Mouse (Mus musculus) megakaryocyte, adult 5-6 weeks (primary cell): ENCODE data around the gene Ufd1. TPM values are rescaled to one million over a fixed set of nuclear protein-coding genes. Genes with fewer than 3 reads are reported as not detected.

Experiments used
- ATAC-seq: 2 replicates; pipeline ENCODE4 v1.8.0; 2016; ENCODE audit warnings: mild to moderate bottlenecking, inconsistent platforms; ENCODE audit not compliant: poor library complexity, severe bottlenecking
- total RNA-seq, 2 experiments: library from RNA; stranded (forward) in 1 of 2; stranded (reverse) in 1 of 2; fragments of 153-499, 151-499 nt in 1 of 2; fragments of 221-1000, 200-1000 nt in 1 of 2; gene quantifications; 2 replicates each; pipeline versions ENCODE4 v1.2.3 to v1.2.4; 2015 to 2017

Gene Ufd1
- total RNA-seq, 2 experiments from 2014 or later: 47.7 to 57.6 TPM

GRCm38 (mm10) chr16:18878091-18878720 lies 66.6 kb downstream of the Ufd1 start:
- peak; percentile 1; the same call in 1 of the 2 replicates for ATAC-seq

GRCm38 (mm10) chr16:18884044-18884443 lies 72.5 kb downstream of the Ufd1 start:
- no peak for ATAC-seq

Other genes with a start within 250 kb of the Ufd1 start
- not detected in 2 replicates for gene Tbx1, start 221.1 kb upstream of the Ufd1 start, total RNA-seq (2015)
- gene Tbx1, start 221.1 kb upstream of the Ufd1 start, total RNA-seq (2017): not detected in 2 replicates
- gene Gp1bb, start 189.4 kb upstream of the Ufd1 start, total RNA-seq (2015): 0.38 and 0.55 TPM in 2 replicates
- 0.70 TPM in 1 of 2 replicates, not detected in the other for gene Gp1bb, start 189.4 kb upstream of the Ufd1 start, total RNA-seq (2017)
- 1.7 and 2.9 TPM in 2 replicates for gene Gm49601, start 185.4 kb upstream of the Ufd1 start, total RNA-seq (2015)
- gene Gm49601, start 185.4 kb upstream of the Ufd1 start, total RNA-seq (2017): 0.61 and 3.2 TPM in 2 replicates
- gene Sept5, start 181.8 kb upstream of the Ufd1 start, total RNA-seq (2015): 19.5 and 23.5 TPM in 2 replicates
- 11.6 and 17.0 TPM in 2 replicates for gene Sept5, start 181.8 kb upstream of the Ufd1 start, total RNA-seq (2017)
- gene Cldn5, start 34.9 kb upstream of the Ufd1 start, total RNA-seq (2015): not detected in 2 replicates
- gene Cldn5, start 34.9 kb upstream of the Ufd1 start, total RNA-seq (2017): not detected in 2 replicates
- 62.8 and 67.1 TPM in 2 replicates for gene Cdc45, start 208 bp downstream of the Ufd1 start, total RNA-seq (2015)
- gene Cdc45, start 208 bp downstream of the Ufd1 start, total RNA-seq (2017): 75.0 and 89.6 TPM in 2 replicates
- gene 2510002D24Rik, start 24.8 kb downstream of the Ufd1 start, total RNA-seq (2015): 7.8 and 9.6 TPM in 2 replicates
- 9.6 and 9.9 TPM in 2 replicates for gene 2510002D24Rik, start 24.8 kb downstream of the Ufd1 start, total RNA-seq (2017)
- gene Gm28539, start 24.8 kb downstream of the Ufd1 start, total RNA-seq (2015): not detected in 2 replicates
- gene Gm28539, start 24.8 kb downstream of the Ufd1 start, total RNA-seq (2017): not detected in 2 replicates
- gene Mrpl40, start 65.1 kb downstream of the Ufd1 start, total RNA-seq (2015): 80.1 and 85.8 TPM in 2 replicates
- gene Mrpl40, start 65.1 kb downstream of the Ufd1 start, total RNA-seq (2017): 78.2 and 81.7 TPM in 2 replicates
- gene Hira, start 65.3 kb downstream of the Ufd1 start, total RNA-seq (2015): 28.3 and 34.5 TPM in 2 replicates
- gene Hira, start 65.3 kb downstream of the Ufd1 start, total RNA-seq (2017): 43.8 and 60.5 TPM in 2 replicates